Mouse (Mus musculus): ENCODE results near the gene Map2k5.

The Map2k5 gene

DNA sequence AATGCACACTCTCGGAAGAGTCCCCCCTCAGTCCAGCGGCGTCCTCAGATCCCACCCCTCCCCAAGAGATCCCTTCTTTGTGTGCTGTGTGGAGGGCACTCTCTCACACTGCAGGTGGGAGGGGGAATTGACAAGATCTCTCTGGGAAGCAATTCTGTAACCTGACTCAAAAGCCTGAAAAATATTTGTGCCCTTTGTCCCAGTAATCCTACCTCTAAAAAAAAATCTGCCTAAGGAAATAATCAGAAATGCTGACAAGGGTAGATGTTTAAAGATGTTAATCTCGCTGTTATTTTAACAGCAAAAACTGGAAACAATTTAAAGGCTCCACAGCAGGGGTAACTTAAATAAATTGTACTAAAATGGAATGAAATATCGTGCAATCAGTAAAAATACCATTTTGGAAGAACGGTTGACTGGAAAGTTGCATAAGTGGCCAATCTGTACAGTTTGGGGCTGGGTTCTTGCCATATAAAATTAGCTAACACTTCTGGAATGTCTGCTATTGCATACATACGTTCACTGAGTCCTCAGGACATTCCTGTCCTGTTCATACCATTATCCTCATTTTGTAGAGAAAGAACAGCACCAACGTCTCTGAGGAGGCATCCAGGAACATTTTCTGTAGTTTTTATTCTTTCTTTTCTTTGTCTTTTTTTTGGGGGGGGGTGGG, 255.4 kb downstream of the Map2k5 start:
- DNase-seq: no peak

GRCm38 (mm10) chr9:63118385-63118784, 259.3 kb downstream of the Map2k5 start:
- no peak for DNase-seq
